Mouse (Mus musculus) right cerebral cortex, postnatal 14 days (tissue): ENCODE results near the gene Suclg1.
A peak's percentile ranks its signal among the peaks of the same experiment; 100 is the strongest.

Source experiments
- DNase-seq: peaks from one replicate; pipeline ENCODE4 v3.0.0; 2022

Suclg1 gene

DNA sequence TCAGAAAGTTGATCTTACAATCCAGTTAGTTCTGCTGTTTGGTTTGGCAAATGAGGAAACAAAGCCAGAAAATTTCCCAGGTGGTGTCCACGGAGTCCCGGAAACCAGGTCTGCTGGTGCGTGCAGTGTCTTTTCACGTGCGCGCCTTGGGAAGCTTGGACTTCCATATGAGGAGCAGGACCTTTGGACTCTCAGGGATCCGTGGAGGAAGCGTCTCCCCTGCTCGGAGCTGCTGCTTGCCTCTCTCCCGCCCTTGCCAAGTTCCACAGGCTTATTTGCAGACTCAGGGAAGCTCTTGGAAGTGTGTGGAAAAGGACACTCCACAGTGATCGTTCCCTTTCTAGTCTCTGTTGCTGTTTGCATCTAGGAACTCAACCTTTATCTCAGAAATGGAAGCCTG is 3.2 kb downstream of the Suclg1 start:
- DNase-seq: no peak

- no peak for DNase-seq
These were observed 4.2 kb downstream of the Suclg1 start for GRCm38 (mm10) chr6:73252396-73252795.

DNA sequence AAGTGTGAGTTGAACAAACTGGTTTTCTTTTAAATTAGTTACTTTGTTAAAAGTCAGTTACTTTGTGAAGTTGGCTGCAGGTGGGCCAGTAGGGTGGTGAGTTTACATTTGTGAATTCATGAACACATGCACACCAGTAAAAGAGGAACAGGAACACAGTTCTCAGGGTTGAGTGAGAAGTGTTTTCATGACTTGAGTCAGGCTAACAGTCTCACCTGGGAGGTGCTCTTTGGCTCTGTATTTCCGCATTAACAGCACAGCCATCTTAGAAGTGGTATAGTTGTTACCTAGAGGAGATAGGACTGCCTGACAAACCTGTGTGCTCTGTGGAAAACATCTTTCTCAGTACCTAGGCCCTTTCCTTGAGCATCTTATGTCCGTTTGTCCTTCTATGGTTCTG is 4.8 kb downstream of the Suclg1 start:
- DNase-seq: no peak

DNA sequence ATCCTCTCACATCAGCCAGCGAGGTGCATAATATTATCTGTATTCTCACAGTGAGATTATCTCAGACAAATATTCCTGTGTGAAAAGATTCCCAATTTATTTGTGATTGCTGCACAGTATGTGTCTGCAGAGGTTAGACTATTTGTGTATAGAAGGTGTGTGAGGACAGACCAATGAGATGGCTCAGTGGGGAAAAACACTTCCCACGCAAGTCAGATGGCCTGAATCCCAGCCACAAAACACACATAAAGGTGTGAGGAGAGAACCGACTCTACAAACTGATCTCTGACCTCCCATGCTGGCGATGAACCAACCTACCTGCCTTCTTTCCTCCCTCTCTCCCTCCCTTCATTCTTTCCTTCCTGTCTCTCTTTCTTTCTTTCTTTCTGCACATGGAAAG is 5.4 kb downstream of the Suclg1 start:
- DNase-seq: no peak

- DNase-seq: no peak
These were observed 6.4 kb downstream of the Suclg1 start for GRCm38 (mm10) chr6:73254307-73255228.

DNA sequence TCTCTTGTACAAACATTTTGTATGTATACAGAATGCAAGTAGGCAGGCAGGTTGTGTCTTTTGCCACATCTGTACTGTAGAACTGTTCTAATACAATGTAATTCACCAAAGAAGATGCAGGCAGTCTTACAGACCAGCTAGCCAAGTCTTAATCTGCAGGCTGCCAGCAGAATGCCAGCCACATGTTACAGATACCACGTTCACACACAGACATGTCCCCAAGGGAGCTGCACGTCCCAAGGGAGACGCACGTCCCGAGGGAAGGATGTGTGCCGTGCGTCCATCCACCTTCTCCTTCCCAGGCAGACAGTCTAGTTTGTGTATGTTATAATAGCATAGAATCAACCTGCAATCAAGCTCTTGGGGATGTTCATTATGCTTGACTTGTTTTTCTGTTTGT is 8.9 kb downstream of the Suclg1 start:
- DNase-seq: no peak

DNA sequence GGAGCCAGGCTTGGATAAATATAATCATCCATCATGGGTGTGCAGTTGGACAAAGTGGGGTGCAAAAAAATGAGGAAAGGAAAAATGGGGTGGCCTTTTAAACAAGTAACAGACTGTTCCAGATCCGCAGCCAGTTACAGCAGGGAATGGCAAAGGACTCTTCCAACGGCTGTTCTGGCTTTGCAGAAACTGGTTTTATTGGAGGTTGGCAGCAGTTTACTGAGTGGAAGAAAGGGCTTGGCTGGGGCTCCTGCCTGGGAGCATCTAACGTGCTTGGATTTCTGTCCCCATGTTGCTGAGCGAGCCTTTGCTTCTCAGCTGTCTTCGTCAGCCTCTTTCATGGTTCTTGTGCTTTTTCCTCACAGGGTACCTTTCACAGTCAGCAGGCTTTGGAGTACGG is 11.9 kb downstream of the Suclg1 start:
- no peak for DNase-seq

GRCm38 (mm10) chr6:73264801-73265200 is 16.6 kb downstream of the Suclg1 start:
- DNase-seq: no peak

DNA sequence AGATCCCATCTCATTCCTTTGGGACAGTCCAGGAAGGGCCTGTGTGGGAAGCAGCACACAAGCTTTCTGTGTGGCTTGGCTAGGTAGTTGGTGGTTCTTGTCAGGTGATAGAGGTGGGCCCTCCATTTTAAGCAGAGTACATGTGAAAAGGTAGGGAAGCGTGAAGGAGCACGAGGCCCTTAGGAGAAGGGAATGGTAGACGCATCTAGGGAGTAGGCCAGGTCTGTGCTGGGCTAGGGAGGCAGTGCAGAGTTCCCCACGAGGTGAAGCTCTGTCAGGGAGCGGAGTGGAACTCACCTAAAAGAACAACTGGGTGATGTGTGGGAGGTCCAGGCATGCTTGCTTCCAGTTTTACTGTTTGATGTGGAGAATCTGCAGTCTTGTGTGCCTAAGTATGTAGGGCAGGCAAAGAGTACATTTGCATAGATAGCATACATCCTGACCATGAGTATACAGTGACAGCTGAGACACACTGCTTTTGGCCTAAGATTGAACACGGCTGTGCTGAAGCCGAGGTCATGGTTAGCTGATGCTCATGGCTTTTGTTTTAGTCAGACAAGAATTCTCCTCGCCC is 19.6 kb downstream of the Suclg1 start:
- DNase-seq: no peak

DNA sequence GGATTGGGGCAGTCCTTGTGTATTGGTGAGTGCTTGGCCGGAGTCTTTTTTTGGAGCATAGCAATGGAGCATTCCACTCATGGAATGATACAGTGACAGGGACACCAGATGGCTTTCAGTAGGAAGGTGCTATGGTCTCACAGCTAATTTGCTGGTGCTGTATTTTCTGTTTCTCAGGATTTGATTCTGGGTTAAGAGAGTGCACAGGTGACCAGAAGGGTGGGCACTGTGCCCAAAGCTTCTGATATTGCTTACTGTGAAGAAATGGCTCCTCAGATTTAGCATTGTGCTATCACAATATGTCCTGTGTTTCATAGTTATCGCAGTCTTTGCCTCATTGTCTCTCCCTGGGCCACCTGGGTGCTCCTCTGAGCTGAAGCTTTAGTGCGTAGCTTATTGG is 21.2 kb downstream of the Suclg1 start:
- no peak for DNase-seq

GRCm38 (mm10) chr6:73271546-73272091 is 23.4 kb downstream of the Suclg1 start:
- DNase-seq: no peak

DNA sequence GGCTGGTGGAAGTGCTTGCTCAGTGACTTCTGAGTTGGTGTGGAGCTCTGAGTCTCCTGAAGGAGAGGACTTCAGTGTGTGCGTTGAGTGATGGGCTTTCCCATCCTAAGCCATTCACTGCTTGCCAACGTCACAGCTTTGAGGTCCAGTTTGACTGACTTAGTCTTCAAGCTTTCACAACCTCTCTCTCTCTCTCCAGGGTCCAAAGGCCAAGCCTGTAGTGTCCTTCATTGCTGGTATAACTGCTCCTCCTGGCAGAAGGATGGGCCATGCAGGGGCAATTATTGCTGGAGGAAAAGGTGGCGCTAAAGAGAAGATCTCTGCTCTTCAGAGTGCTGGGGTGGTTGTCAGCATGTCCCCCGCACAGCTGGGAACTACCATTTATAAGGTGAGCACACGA is 26.8 kb downstream of the Suclg1 start:
- no peak for DNase-seq

DNA sequence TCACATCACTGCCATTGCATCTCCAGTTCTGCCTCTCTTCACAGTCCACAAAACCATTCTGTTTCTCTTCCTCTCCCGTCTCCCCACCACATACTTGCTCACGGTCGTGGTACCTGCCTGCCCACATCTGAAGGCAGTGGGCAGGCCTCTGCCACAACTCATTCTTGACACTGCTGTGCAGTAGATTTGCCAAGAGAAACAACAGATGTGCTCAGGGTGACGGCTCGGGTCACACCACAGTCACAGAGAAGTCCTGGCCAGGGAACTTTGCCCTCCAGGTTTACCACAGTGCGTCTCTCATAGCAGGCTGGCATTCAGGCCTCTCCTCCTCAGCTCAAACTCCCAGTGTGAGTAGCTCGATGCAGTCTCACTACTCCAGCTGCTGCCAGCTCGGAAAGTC is 31.5 kb downstream of the Suclg1 start:
- DNase-seq: no peak

DNA sequence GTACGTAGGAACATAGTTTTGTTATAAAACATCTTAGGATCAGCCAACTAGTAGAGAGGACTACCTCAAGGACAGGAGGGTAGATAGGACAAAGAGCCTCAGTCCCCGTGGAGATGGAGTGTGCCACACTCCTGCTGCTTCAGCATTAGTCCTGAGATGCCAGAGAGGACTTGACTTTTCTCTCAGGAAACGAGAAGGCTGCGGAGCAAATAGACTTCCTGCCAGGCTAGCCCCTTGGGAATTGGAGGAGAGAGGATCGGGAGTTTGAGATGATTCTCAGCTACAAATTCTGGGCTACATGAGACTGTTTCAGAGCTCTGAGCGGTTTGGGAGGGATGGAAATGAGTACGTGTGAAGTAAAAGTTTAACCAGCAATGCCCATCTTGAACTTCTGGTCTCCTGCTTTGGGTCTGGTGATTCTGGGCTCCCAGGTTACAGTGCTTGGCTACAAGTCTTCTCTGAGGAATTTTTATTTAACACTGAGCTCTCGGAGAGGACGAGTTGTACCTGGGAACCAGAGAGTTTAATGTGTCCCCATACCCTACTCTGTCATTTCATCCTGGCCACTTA is 32.4 kb downstream of the Suclg1 start:
- no peak for DNase-seq

GRCm38 (mm10) chr6:73286326-73286725 is 38.1 kb downstream of the Suclg1 start:
- DNase-seq: no peak

- DNase-seq: no peak
These were observed 58.7 kb downstream of the Suclg1 start for GRCm38 (mm10) chr6:73306837-73307236.

DNA sequence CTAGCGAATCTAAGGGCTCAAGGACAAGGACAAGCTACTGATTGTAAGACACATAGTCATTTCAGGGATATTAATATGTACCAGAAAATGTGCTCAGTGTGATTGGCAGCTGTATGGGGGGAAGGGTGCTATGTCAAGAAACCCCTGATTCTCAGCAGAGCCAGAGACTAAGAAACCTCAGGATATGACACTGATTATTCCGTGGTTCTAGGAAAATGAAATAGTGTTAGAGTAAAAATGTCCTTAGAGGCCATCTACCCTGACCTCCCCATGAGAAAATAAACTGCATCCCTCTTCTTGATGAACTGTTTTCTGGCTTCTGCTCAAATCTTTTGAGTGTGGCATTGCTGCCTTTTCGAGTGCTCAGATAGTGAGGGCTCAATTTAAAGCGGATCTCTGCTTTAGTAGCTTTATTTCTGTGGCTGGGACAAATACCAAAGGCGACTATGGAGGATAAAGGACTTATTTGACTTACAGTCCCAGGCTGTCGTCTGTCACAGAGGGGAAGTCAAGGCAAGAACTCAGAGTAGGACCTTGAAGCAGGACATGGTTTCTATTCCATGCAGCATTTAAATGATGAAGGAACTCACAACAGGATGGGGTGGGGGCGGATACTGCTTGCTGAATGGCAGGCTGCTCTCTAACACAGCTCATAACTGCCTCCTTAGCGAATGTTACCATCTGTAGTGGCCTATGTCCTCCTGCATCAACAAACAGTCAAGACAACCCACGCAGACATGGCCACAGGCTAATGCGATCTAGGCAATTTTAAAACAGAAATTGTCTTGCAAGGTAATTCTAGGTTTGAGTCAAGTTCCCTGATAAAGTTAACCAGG is 60.7 kb downstream of the Suclg1 start:
- DNase-seq: no peak

GRCm38 (mm10) chr6:73311335-73311734 is 63.2 kb downstream of the Suclg1 start:
- no peak for DNase-seq

DNA sequence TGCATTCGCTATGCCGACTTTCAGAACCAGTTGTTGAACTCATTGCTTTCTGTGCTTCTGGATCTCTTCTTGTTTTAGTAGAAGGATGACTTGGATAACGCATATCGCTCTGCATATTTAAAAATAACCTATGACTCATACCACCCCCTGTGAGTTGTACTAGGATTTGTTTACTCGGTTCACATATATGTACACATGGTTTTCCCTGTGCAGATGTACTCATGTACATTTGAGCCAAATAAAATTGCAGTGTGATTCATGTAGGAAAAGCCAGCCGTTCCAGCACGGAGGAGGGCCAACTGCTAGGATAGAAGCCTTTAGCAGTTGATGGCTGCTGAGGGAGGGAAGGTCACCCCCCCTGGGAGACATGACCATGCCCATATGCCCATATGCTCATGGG is 63.6 kb downstream of the Suclg1 start:
- DNase-seq: peak; percentile 9

DNA sequence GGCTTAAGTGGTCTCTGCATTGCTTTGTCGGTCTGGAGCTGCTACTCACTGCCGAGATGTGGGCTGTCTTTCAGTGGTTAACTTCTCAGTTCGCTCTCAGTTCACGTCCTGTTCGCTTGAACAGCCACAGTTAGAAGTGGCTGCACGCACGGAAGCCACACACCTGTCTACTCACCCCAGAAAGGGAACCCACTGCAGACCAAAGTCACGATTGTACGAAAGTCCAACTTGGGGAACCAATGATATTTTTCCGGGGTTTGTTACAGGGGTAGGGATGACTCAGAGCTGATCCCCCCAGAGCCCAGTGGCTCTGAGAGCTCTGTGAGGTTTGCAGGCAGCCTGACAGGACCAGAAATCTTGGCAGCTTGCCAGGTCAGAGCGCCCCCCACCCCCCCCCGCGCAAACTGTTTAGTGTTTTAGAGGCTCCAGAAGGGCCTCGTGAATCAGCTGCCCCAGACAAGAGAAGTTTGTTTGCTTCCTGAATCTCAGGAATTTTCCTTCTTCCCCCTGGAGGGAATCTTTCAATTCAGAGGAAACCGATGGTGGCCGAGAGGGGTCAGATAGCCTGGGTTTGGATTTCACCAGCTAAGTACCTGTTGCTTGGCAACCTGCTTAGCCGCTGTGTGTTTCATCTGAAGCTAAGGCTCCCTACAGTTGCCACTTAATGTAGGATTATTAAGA is 66.9 kb downstream of the Suclg1 start:
- peak; percentile 70 for DNase-seq

- DNase-seq: no peak
These were observed 74.1 kb downstream of the Suclg1 start for GRCm38 (mm10) chr6:73322306-73322705.
